Comparison of ENCODE assay signal across 16 mouse cellular contexts in the genomic region with DNA sequence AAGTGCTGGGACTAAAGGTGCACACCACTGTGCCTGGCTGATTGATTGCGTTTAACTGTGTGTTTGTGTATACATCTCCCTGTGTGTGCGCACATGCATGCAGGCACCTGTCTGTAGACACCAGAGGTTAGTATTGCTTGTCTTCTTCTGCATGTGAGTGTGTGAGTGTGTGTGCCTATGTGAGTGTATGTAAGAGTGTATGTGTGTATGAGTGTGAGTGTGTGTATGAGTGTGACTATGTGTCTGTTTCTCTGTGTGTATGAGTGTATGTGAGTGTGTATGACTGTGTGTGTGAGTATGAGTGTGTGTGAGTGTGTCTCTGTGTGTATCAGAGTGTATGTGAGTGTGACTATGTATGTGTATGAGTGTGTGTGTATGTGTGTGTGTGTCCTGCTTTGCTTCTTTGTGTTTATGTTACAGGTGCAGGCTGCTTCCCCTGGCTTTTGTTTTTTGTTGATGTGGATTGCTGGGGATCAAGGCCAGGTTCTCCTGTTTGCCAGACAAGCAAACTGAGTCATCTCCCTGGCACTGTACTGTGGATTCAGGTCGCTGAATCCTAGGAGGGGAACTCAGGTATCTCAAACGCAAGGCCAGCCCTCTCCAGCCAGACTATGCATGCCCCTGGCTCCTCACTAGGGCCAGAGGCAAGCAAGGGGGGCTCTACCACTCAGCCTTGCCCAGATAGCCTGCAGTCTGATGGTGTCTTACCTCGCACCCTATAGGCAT. TPM values are rescaled to one million over a fixed set of nuclear protein-coding genes. Genes with fewer than 3 reads are reported as not detected.
DNase-seq lines count a peak whose midpoint lies in the region; ATAC-seq and TF ChIP-seq lines count a peak whose summit lies in the region.
"Had no signal": no experiment of that assay in that cellular context is flagged by ENCODE, and none has a peak within 500 bp of the region (broad histone marks: within the 10 kb centered on the region; RNA-seq: fewer than 3 reads in every experiment).

No protein-coding gene starts in this region.

- peak overlapping the region; percentile 7; the same call in 1 of the 2 replicates for H3K27ac ChIP-seq in forebrain, embryonic 13.5 days
- H3K27ac ChIP-seq in forebrain, embryonic 12.5 days, result no peak overlapping the region
- H3K27ac ChIP-seq in hindbrain, embryonic 14.5 days, result peak overlapping the region; percentile 57
- H3K27ac ChIP-seq in hindbrain, embryonic 10.5 days, result no peak overlapping the region
- H3K27ac ChIP-seq in midbrain, embryonic 14.5 days (replicated peaks; ENCODE audit: low read depth, low read length), result 0 out of 2 replicates have a peak overlapping the region, but pooled peaks have one; percentile 13
- no peak overlapping the region; the same call in 1 of the 2 replicates for H3K27ac ChIP-seq in midbrain, postnatal 0 days (ENCODE audit: low read depth, low read length)
- H3K27ac ChIP-seq in neural tube, embryonic 14.5 days (ENCODE audit: low read depth, low read length), result 0 out of 2 replicates have a peak overlapping the region, but pooled peaks have one; percentile 48
- H3K27ac ChIP-seq: heart, embryonic 10.5 days; liver, embryonic 14.5 days had no signal

- no peaks in the 10 kb centered on the region for H3K4me1 ChIP-seq in forebrain, embryonic 13.5 days
- H3K4me1 ChIP-seq in forebrain, embryonic 12.5 days, result no peaks in the 10 kb centered on the region
- 0 out of 2 replicates have a peak, but pooled peaks cover under 1% of the 10 kb centered on the region for H3K4me1 ChIP-seq in hindbrain, embryonic 14.5 days (replicated peaks; ENCODE audit: control insufficient read depth, insufficient read depth, low read length)
- peaks cover 4% of the 10 kb centered on the region; the same call in 1 of the 2 replicates for H3K4me1 ChIP-seq in hindbrain, embryonic 10.5 days (replicated peaks)
- no peaks in the 10 kb centered on the region for H3K4me1 ChIP-seq in midbrain, embryonic 14.5 days (ENCODE audit: control insufficient read depth, insufficient read depth, low read length)
- no peaks in the 10 kb centered on the region for H3K4me1 ChIP-seq in midbrain, postnatal 0 days (ENCODE audit: insufficient read depth, low read length)
- no peaks in the 10 kb centered on the region for H3K4me1 ChIP-seq in neural tube, embryonic 14.5 days (ENCODE audit: control insufficient read depth, insufficient read depth, low read length)

- TF ChIP-seq CTCF in midbrain, postnatal 0 days (IDR thresholded peaks at IDR 0.05), result no peak

- H3K4me2 ChIP-seq in forebrain, embryonic 13.5 days, result no peak overlapping the region
- no peak overlapping the region for H3K4me2 ChIP-seq in forebrain, embryonic 12.5 days
- H3K4me2 ChIP-seq in hindbrain, embryonic 14.5 days (replicated peaks), result no peak overlapping the region
- no peak overlapping the region for H3K4me2 ChIP-seq in midbrain, embryonic 14.5 days (ENCODE audit: low read length)
- no peak overlapping the region for H3K4me2 ChIP-seq in midbrain, postnatal 0 days (ENCODE audit: low read depth, low read length, poor library complexity, severe bottlenecking)
- no peak overlapping the region for H3K4me2 ChIP-seq in neural tube, embryonic 14.5 days (ENCODE audit: low read depth, low read length)

- ATAC-seq in forebrain, embryonic 13.5 days, result no peak
- ATAC-seq in forebrain, embryonic 12.5 days (ENCODE audit: low FRiP score), result no peak
- no peak for ATAC-seq in hindbrain, embryonic 14.5 days (ENCODE audit: low FRiP score)
- no peak for ATAC-seq in midbrain, embryonic 14.5 days (ENCODE audit: low FRiP score, low TSS enrichment)
- no peak for ATAC-seq in midbrain, postnatal 0 days (ENCODE audit: low FRiP score)
- no peak for ATAC-seq in neural tube, embryonic 14.5 days (ENCODE audit: low read depth)

- H3K36me3 ChIP-seq in forebrain, embryonic 13.5 days (ENCODE audit: poor library complexity, severe bottlenecking), result no peaks in the 10 kb centered on the region
- no peaks in the 10 kb centered on the region for H3K36me3 ChIP-seq in forebrain, embryonic 12.5 days (replicated peaks)
- H3K36me3 ChIP-seq in hindbrain, embryonic 14.5 days (replicated peaks; ENCODE audit: control insufficient read depth, insufficient read depth), result no peaks in the 10 kb centered on the region
- no peaks in the 10 kb centered on the region for H3K36me3 ChIP-seq in hindbrain, embryonic 10.5 days
- H3K36me3 ChIP-seq in midbrain, embryonic 14.5 days (ENCODE audit: control insufficient read depth, insufficient read depth, low read length), result no peaks in the 10 kb centered on the region
- H3K36me3 ChIP-seq in midbrain, postnatal 0 days (ENCODE audit: insufficient read depth, low read length), result no peaks in the 10 kb centered on the region
- no peaks in the 10 kb centered on the region for H3K36me3 ChIP-seq in neural tube, embryonic 14.5 days (ENCODE audit: control insufficient read depth, insufficient read depth, low read length)
- H3K36me3 ChIP-seq: heart, embryonic 10.5 days had no signal

- H3K9ac ChIP-seq in forebrain, embryonic 13.5 days, result no peak overlapping the region
- no peak overlapping the region for H3K9ac ChIP-seq in forebrain, embryonic 12.5 days
- H3K9ac ChIP-seq in hindbrain, embryonic 14.5 days, result no peak overlapping the region
- H3K9ac ChIP-seq in midbrain, embryonic 14.5 days (replicated peaks; ENCODE audit: low read length), result no peak overlapping the region
- H3K9ac ChIP-seq in midbrain, postnatal 0 days (replicated peaks; ENCODE audit: low read length, poor library complexity, severe bottlenecking), result no peak overlapping the region; the same call in 1 of the 2 replicates
- no peak overlapping the region for H3K9ac ChIP-seq in neural tube, embryonic 14.5 days (replicated peaks; ENCODE audit: low read depth, low read length)
- H3K9ac ChIP-seq: liver, embryonic 14.5 days had no signal

- H3K9me3 ChIP-seq in forebrain, embryonic 13.5 days (replicated peaks), result no peaks in the 10 kb centered on the region
- H3K9me3 ChIP-seq in forebrain, embryonic 12.5 days, result peaks cover 6% of the 10 kb centered on the region; the same call in 1 of the 2 replicates
- peaks cover 5% of the 10 kb centered on the region for H3K9me3 ChIP-seq in hindbrain, embryonic 14.5 days (ENCODE audit: control insufficient read depth, low read length)
- H3K9me3 ChIP-seq in hindbrain, embryonic 10.5 days, result peaks cover 6% of the 10 kb centered on the region; the same call in 1 of the 2 replicates
- H3K9me3 ChIP-seq in midbrain, embryonic 14.5 days (ENCODE audit: control insufficient read depth, low read length), result no peaks in the 10 kb centered on the region; the same call in 1 of the 2 replicates
- no peaks in the 10 kb centered on the region for H3K9me3 ChIP-seq in midbrain, postnatal 0 days (ENCODE audit: low read length)
- H3K9me3 ChIP-seq in neural tube, embryonic 14.5 days (ENCODE audit: control insufficient read depth, low read length), result no peaks in the 10 kb centered on the region
- H3K9me3 ChIP-seq: heart, embryonic 10.5 days had no signal

- H3K27me3 ChIP-seq in forebrain, embryonic 13.5 days, result no peaks in the 10 kb centered on the region
- H3K27me3 ChIP-seq in forebrain, embryonic 12.5 days, result 0 out of 2 replicates have a peak, but pooled peaks cover 2% of the 10 kb centered on the region
- no peaks in the 10 kb centered on the region for H3K27me3 ChIP-seq in hindbrain, embryonic 14.5 days (ENCODE audit: control insufficient read depth, insufficient read depth, low read length)
- H3K27me3 ChIP-seq in hindbrain, embryonic 10.5 days (ENCODE audit: insufficient read depth, poor library complexity, severe bottlenecking), result no peaks in the 10 kb centered on the region
- no peaks in the 10 kb centered on the region for H3K27me3 ChIP-seq in midbrain, embryonic 14.5 days (ENCODE audit: control insufficient read depth, insufficient read depth, low read length)
- H3K27me3 ChIP-seq in midbrain, postnatal 0 days (ENCODE audit: insufficient read depth, low read length), result no peaks in the 10 kb centered on the region
- no peaks in the 10 kb centered on the region for H3K27me3 ChIP-seq in neural tube, embryonic 14.5 days (ENCODE audit: control insufficient read depth, insufficient read depth, low read length)

- 68% methylated on average over 5 of the region's 5 CpGs for WGBS in forebrain, embryonic 13.5 days
- 79% methylated on average over 5 of the region's 5 CpGs for WGBS in forebrain, embryonic 12.5 days
- WGBS in hindbrain, embryonic 14.5 days, result 78% methylated on average over 5 of the region's 5 CpGs
- WGBS in hindbrain, embryonic 10.5 days, result 70% methylated on average over 5 of the region's 5 CpGs
- WGBS in midbrain, embryonic 14.5 days, result 70% methylated on average over 5 of the region's 5 CpGs
- 79% methylated on average over 5 of the region's 5 CpGs for WGBS in midbrain, postnatal 0 days
- WGBS in neural tube, embryonic 14.5 days, result 76% methylated on average over 5 of the region's 5 CpGs

- no peak overlapping the region for H3K4me3 ChIP-seq in forebrain, embryonic 13.5 days
- H3K4me3 ChIP-seq in forebrain, embryonic 12.5 days (replicated peaks), result no peak overlapping the region
- H3K4me3 ChIP-seq in hindbrain, embryonic 14.5 days (replicated peaks; ENCODE audit: low read length), result no peak overlapping the region
- no peak overlapping the region for H3K4me3 ChIP-seq in hindbrain, embryonic 10.5 days
- no peak overlapping the region for H3K4me3 ChIP-seq in midbrain, embryonic 14.5 days (replicated peaks; ENCODE audit: low read depth, low read length)
- no peak overlapping the region for H3K4me3 ChIP-seq in midbrain, postnatal 0 days (ENCODE audit: low read depth, low read length)
- H3K4me3 ChIP-seq in neural tube, embryonic 14.5 days (ENCODE audit: low read depth, low read length), result no peak overlapping the region
- H3K4me3 ChIP-seq: heart, embryonic 10.5 days had no signal

- no peak for DNase-seq in hindbrain, embryonic 14.5 days (ENCODE audit: low spot score)
- no peak for DNase-seq in hindbrain, embryonic 10.5 days (ENCODE audit: low spot score)
- DNase-seq in midbrain, embryonic 14.5 days, result no peak
- DNase-seq in midbrain, postnatal 0 days (ENCODE audit: low spot score), result no peak
- no peak for DNase-seq in B cell, adult 2 months
- DNase-seq: cerebellum, adult 9-11 months; thymus, postnatal 25 days had no signal

RNA-seq across cellular contexts. Expression of gene Dock6, which starts 13.4 kb away (rescaled TPM):
- polyA plus RNA-seq in forebrain, embryonic 13.5 days (2015; fragmentation: Nextera tagmentation; extraction: Ambion mirVana), result 12.5 and 13.9 TPM in 2 replicates
- polyA plus RNA-seq in forebrain, embryonic 12.5 days (2016; fragmentation: Nextera tagmentation; extraction: Ambion mirVana), result 17.5 and 18.9 TPM in 2 replicates
- 16.3 and 18.0 TPM in 2 replicates for polyA plus RNA-seq in hindbrain, embryonic 14.5 days (2014; fragmentation: Nextera tagmentation; extraction: Ambion mirVana)
- 23.7 and 24.1 TPM in 2 replicates for polyA plus RNA-seq in hindbrain, embryonic 10.5 days (2016; fragmentation: Nextera tagmentation; extraction: Ambion mirVana)
- 7.2 and 12.7 TPM in 2 replicates for polyA plus RNA-seq in midbrain, embryonic 14.5 days (2014; fragmentation: Nextera tagmentation; extraction: Ambion mirVana)
- 18.0 and 18.8 TPM in 2 replicates for total RNA-seq in midbrain, postnatal 0 days (2014; rRNA removed)
- polyA plus RNA-seq in midbrain, postnatal 0 days (2015; fragmentation: Nextera tagmentation; extraction: Ambion mirVana), result 10.3 and 11.3 TPM in 2 replicates
- polyA plus RNA-seq in neural tube, embryonic 14.5 days (2014; fragmentation: Nextera tagmentation; extraction: Ambion mirVana), result 8.2 and 13.8 TPM in 2 replicates

RNA-seq across cellular contexts. Expression of gene Angptl8, which starts 30.5 kb away (rescaled TPM):
- polyA plus RNA-seq in forebrain, embryonic 13.5 days (2015; fragmentation: Nextera tagmentation; extraction: Ambion mirVana), result 0.21 TPM in 1 of 2 replicates, not detected in the other
- polyA plus RNA-seq in forebrain, embryonic 12.5 days (2016; fragmentation: Nextera tagmentation; extraction: Ambion mirVana), result 0.45 TPM in 1 of 2 replicates, not detected in the other
- 0.33 and 0.62 TPM in 2 replicates for polyA plus RNA-seq in hindbrain, embryonic 14.5 days (2014; fragmentation: Nextera tagmentation; extraction: Ambion mirVana)
- 0.70 and 0.85 TPM in 2 replicates for polyA plus RNA-seq in hindbrain, embryonic 10.5 days (2016; fragmentation: Nextera tagmentation; extraction: Ambion mirVana)
- 0.34 TPM in 1 of 2 replicates, not detected in the other for polyA plus RNA-seq in midbrain, embryonic 14.5 days (2014; fragmentation: Nextera tagmentation; extraction: Ambion mirVana)
- total RNA-seq in midbrain, postnatal 0 days (2014; rRNA removed), result not detected in 2 replicates
- polyA plus RNA-seq in midbrain, postnatal 0 days (2015; fragmentation: Nextera tagmentation; extraction: Ambion mirVana), result 0.20 and 0.48 TPM in 2 replicates
- polyA plus RNA-seq in neural tube, embryonic 14.5 days (2014; fragmentation: Nextera tagmentation; extraction: Ambion mirVana), result 0.24 and 0.53 TPM in 2 replicates
- total RNA-seq: layer of hippocampus, adult 18-20 months; left cerebral cortex, postnatal 10 days; megakaryocyte-erythroid progenitor cell, adult 5-6 weeks had no signal
- polyA plus RNA-seq: embryonic facial prominence, embryonic 11.5 days had no signal

RNA-seq across cellular contexts. Expression of gene Rab3d, which starts 52.2 kb away (rescaled TPM):
- 18.3 and 21.0 TPM in 2 replicates for polyA plus RNA-seq in forebrain, embryonic 13.5 days (2015; fragmentation: Nextera tagmentation; extraction: Ambion mirVana)
- 12.4 and 13.1 TPM in 2 replicates for polyA plus RNA-seq in forebrain, embryonic 12.5 days (2016; fragmentation: Nextera tagmentation; extraction: Ambion mirVana)
- 15.2 and 17.3 TPM in 2 replicates for polyA plus RNA-seq in hindbrain, embryonic 14.5 days (2014; fragmentation: Nextera tagmentation; extraction: Ambion mirVana)
- polyA plus RNA-seq in hindbrain, embryonic 10.5 days (2016; fragmentation: Nextera tagmentation; extraction: Ambion mirVana), result 8.9 and 10.9 TPM in 2 replicates
- 9.8 and 10.2 TPM in 2 replicates for polyA plus RNA-seq in midbrain, embryonic 14.5 days (2014; fragmentation: Nextera tagmentation; extraction: Ambion mirVana)
- 15.9 and 26.0 TPM in 2 replicates for total RNA-seq in midbrain, postnatal 0 days (2014; rRNA removed)
- 17.4 and 18.1 TPM in 2 replicates for polyA plus RNA-seq in midbrain, postnatal 0 days (2015; fragmentation: Nextera tagmentation; extraction: Ambion mirVana)
- 12.0 and 21.4 TPM in 2 replicates for polyA plus RNA-seq in neural tube, embryonic 14.5 days (2014; fragmentation: Nextera tagmentation; extraction: Ambion mirVana)

Comparison
In these comparisons a context has a peak if more than half of its experiments do, and no peak if none do; other contexts are left out.
1. H3K27ac ChIP-seq: peak in forebrain, embryonic 13.5 days (single experiment), hindbrain, embryonic 14.5 days (single experiment), midbrain, embryonic 14.5 days (single experiment) and neural tube, embryonic 14.5 days (single experiment); none in forebrain, embryonic 12.5 days (single experiment), hindbrain, embryonic 10.5 days (single experiment) and midbrain, postnatal 0 days (single experiment).